ENCODE assay signal across 19 mouse cellular contexts in the genomic region with DNA sequence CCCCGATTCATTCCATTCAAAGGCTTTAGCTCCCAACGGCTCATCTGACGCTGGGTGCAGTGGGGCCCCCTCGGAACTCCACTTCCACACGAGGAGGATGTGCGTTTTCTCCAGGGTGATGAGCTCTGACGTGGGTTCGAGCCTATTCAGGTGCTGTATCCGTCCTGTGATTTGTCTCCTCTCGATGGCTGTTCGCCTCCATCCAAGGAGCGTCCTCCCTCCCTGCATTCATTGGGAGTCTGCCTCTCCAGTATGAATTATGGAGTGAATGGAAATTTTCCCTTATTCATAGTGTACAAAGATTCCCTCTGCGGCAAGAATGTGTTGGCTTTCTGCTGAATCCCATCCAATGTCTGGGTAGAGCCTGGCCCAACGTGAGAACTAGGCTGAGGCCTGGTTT. TPM values are rescaled to one million over a fixed set of nuclear protein-coding genes. Genes with fewer than 3 reads are reported as not detected.
"Had no signal": no experiment of that assay in that cellular context is flagged by ENCODE, and none has a peak within 500 bp of the region (broad histone marks: within the 10 kb centered on the region; RNA-seq: fewer than 3 reads in every experiment).

No protein-coding gene starts in this region.

- H3K4me1 ChIP-seq: kidney, embryonic 15.5 days; stomach, embryonic 15.5 days had no signal

- H3K36me3 ChIP-seq: stomach, embryonic 15.5 days had no signal

- H3K9me3 ChIP-seq: kidney, embryonic 15.5 days; limb, embryonic 12.5 days; limb, embryonic 15.5 days; midbrain, embryonic 13.5 days; stomach, embryonic 15.5 days had no signal

- H3K4me3 ChIP-seq: kidney, embryonic 15.5 days; limb, embryonic 12.5 days; limb, embryonic 15.5 days; midbrain, embryonic 13.5 days; stomach, embryonic 15.5 days had no signal

- H3K27me3 ChIP-seq: kidney, embryonic 15.5 days; limb, embryonic 12.5 days; limb, embryonic 15.5 days; midbrain, embryonic 13.5 days; stomach, embryonic 15.5 days had no signal

- DNase-seq: kidney, adult 8-10 months; kidney, postnatal 10 days; kidney, postnatal 36 days; layer of hippocampus, adult 9-11 months; left cerebral cortex, postnatal 4 days; liver, postnatal 0 days; lung, embryonic 14.5 days; right cerebral cortex, postnatal 25 days; spleen, adult 18-20 months; thymus, adult 18-20 months; thymus, postnatal 36 days had no signal

- H3K27ac ChIP-seq: kidney, embryonic 15.5 days; limb, embryonic 12.5 days; limb, embryonic 15.5 days; liver, embryonic 14.5 days; macrophage; midbrain, embryonic 13.5 days; stomach, embryonic 15.5 days had no signal

RNA-seq across cellular contexts. Expression of a gene that starts 48.9 kb away (rescaled TPM):
- total RNA-seq: megakaryocyte, adult 5-6 weeks had no signal
